Mouse (Mus musculus) bone marrow macrophage, adult 2 months (primary cell): ENCODE measurements around the gene Lrch4. TPM values are rescaled to one million over a fixed set of nuclear protein-coding genes. Genes with fewer than 3 reads are reported as not detected.

ENCODE experiments used
- H3K27ac ChIP-seq: 2 replicates; pipeline ENCODE4 v1.5.1; 2012; ENCODE audit warnings: low read depth, low read length; ENCODE audit not compliant: insufficient read depth
- H3K4me1 ChIP-seq: 2 replicates; pipeline ENCODE4 v1.6.1; 2012; ENCODE audit warnings: low read length; ENCODE audit not compliant: control insufficient read depth, insufficient read depth
- H3K4me3 ChIP-seq: 2 replicates; pipeline ENCODE4 v1.5.1; 2012; ENCODE audit warnings: mild to moderate bottlenecking, low read length, moderate library complexity; ENCODE audit not compliant: insufficient read depth
- CTCF ChIP-seq: IDR thresholded peaks from 2 replicates; pipeline ENCODE4 v1.5.1; 2012; ENCODE audit warnings: low read depth, mild to moderate bottlenecking, low read length, moderate library complexity
- POLR2A ChIP-seq: IDR thresholded peaks from 2 replicates; pipeline ENCODE4 v1.6.1; 2012; ENCODE audit warnings: mild to moderate bottlenecking, low read depth, low read length, borderline replicate concordance
- polyA plus RNA-seq: library from polyadenylated mRNA; stranded (reverse); fragments of >200 nt; gene quantifications from 2 replicates; pipeline ENCODE4 v1.2.4, GENCODE M21; 2012; ENCODE audit not compliant: missing spikeins, insufficient read depth, insufficient read length

The Lrch4 gene
- polyA plus RNA-seq, 1 experiment: 209 TPM

- TF ChIP-seq POLR2A (no peak), CTCF (no peak)
- H3K4me3 ChIP-seq: peak overlapping the region; percentile 75; the same call in 1 of the 2 replicates
- H3K27ac ChIP-seq: no peak overlapping the region
- peaks cover 20% of the 10 kb centered on the region for H3K4me1 ChIP-seq
Measured at GRCm38 (mm10) chr5:137598100-137598826, 30.7 kb upstream of the Lrch4 start.

GRCm38 (mm10) chr5:137599600-137599999, 29.3 kb upstream of the Lrch4 start:
- Histone ChIP-seq H3K4me1 (peaks cover 24% of the 10 kb centered on the region), H3K27ac (peak overlapping the region; percentile 32)
- TF ChIP-seq CTCF: no peak
- no peak for TF ChIP-seq POLR2A

GRCm38 (mm10) chr5:137600281-137600618, 28.7 kb upstream of the Lrch4 start:
- Histone ChIP-seq H3K4me3 (peak overlapping the region; percentile 75), H3K4me1 (peaks cover 27% of the 10 kb centered on the region), H3K27ac (peak overlapping the region; percentile 32)
- TF ChIP-seq CTCF (no peak), POLR2A (no peak)

More at GRCm38 (mm10) chr5:137599600-137599999, 29.3 kb upstream of the Lrch4 start:
- H3K4me3 ChIP-seq: peak overlapping the region; percentile 75

DNA sequence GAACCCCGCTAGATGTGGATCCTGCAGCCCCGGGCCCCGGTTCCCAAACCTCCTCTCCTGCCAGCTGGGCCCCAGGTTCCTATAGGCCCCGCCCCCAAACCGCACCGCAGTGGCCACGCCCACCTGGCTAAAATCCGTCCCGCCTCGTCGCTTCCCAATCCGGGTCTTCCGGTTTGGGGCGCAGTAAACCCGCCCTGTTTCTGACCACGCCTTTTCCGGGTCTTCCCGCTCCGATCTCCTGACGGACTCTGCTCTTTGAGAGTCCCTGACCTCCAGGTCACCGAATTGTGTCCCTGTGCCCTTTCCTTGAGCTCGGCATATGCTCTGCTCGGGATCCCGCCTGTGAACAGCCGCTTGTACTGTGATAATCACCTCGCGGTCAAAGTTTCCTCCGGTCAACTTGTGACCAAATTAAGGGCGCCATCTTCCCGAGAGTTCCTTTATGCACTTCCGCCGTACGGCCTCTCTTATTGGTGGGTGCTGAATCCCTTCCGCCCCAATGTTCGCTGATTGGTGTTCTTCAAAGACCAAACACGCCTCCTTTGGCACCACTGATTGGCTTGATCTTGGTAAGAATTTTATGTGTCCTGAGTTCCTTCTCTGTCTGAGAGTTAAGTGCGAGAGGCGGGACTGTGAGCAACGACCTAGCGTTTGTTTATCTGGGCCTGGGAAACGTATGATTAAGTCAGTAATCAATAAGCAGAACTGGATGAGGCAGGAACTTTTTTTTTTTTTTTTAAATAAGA, 28.1 kb upstream of the Lrch4 start, which contains the start of gene Mospd3:
Mospd3 (minus strand) TSS at position 440 of the 746 bp plus-strand sequence.
- Histone ChIP-seq H3K27ac (peak within 1 kb of the TSS; percentile 85), H3K4me3 (peak within 1 kb of the TSS; percentile 75), H3K4me1 (peaks cover 27% of the 10 kb centered on the region)
- TF ChIP-seq POLR2A (no peak), CTCF (no peak)

- TF ChIP-seq CTCF (no peak), POLR2A (no peak)
- H3K4me3 ChIP-seq: peak overlapping the region; percentile 64
- H3K4me1 ChIP-seq: peaks cover 27% of the 10 kb centered on the region
- peak overlapping the region; percentile 63 for H3K27ac ChIP-seq
Measured at GRCm38 (mm10) chr5:137601365-137601729, 27.6 kb upstream of the Lrch4 start.

DNA sequence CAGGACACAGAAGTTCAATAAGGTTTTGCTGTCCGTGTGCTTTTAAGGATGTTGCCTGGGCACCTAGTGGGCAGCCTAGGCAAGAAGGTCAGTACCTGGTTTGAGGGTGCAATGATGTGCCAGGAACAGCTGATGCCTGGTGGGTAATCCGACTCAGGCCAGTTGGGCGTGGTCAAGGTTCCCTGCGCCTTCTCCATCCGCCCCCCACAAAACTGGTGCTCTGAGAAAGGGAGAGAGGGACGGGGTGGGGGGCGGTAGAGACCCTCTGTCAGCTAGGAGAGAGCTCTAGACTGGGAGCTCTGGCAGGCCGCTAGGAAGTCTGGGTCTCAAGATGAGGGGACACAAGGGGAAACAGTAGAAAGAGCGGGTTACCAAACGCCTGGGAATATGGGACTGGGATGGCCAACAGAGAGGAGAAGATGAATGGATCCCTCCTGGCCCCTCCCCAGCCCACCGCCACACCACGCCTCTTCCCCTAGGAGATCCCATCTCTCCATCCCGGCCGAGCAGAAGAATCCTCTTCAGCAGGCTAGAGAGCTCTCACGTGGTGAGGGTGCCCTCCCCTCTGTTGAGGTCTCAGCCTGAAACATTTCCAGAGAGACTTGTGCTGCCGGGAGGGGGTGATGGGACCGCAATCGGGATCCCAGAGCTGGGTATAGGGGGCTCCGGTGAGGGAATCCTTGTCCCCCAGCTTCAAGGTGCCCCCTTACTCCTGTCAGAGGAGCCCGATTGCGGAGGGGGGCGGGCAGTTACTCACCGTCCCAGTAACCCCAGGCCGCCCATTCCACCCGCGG, 20.9 kb upstream of the Lrch4 start:
- no peak overlapping the region for H3K27ac ChIP-seq
- no peak overlapping the region for H3K4me3 ChIP-seq
- H3K4me1 ChIP-seq: peaks cover 15% of the 10 kb centered on the region
- TF ChIP-seq CTCF (no peak), POLR2A (no peak)

DNA sequence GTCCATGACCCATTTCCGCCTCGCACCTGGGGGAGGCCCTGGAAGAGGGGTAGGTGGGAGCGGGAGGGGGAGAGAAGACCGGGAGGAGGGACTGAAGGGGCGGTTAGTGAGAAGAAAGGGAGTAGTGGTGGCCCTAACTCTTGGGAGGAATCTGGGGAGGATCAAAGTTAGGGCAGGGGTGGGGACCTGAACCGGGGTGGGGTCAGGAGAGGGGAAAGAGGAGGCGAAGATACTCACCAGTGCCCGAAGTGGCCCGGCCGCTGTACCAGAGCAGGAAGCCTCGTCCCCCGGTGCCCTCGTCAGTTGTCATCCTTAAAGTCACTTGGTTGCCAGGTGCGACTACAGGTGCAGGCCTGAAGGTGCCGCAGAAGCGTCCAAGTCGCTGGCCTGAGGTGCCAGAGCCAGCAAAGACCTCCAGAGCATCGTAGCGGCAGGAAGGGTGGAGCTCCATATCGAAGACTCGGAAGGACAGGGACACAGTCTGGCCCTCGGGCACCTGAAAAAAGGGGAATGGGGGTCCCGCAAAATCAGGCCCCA, 20.2 kb upstream of the Lrch4 start:
- TF ChIP-seq CTCF (no peak), POLR2A (no peak)
- Histone ChIP-seq H3K4me3 (no peak overlapping the region), H3K27ac (no peak overlapping the region), H3K4me1 (peaks cover 12% of the 10 kb centered on the region)

GRCm38 (mm10) chr5:137609292-137609691, 19.6 kb upstream of the Lrch4 start:
- H3K4me3 ChIP-seq: no peak overlapping the region

GRCm38 (mm10) chr5:137610056-137610455, 18.9 kb upstream of the Lrch4 start:
- TF ChIP-seq CTCF: no peak
- no peak for TF ChIP-seq POLR2A
- no peak overlapping the region for H3K4me3 ChIP-seq
- H3K4me1 ChIP-seq: peaks cover 7% of the 10 kb centered on the region
- H3K27ac ChIP-seq: no peak overlapping the region

More at GRCm38 (mm10) chr5:137609292-137609691, 19.6 kb upstream of the Lrch4 start:
- no peak for TF ChIP-seq POLR2A
- no peak for TF ChIP-seq CTCF
- Histone ChIP-seq H3K4me1 (peaks cover 9% of the 10 kb centered on the region), H3K27ac (no peak overlapping the region)
